Mouse (Mus musculus): ENCODE results near the gene Mbd5. TPM values are rescaled to one million over a fixed set of nuclear protein-coding genes. Genes with fewer than 3 reads are reported as not detected.

Gene Mbd5
- polyA plus RNA-seq, 1 experiment from 2014 or later, result 6.8 TPM

- H3K4me3 ChIP-seq (ENCODE audit: low read depth, low read length), result no peak overlapping the region
- H3K36me3 ChIP-seq (ENCODE audit: control insufficient read depth, insufficient read depth), result no peaks in the 10 kb centered on the region
- H3K9ac ChIP-seq (ENCODE audit: low read depth, low read length), result no peak overlapping the region
- H3K27me3 ChIP-seq (replicated peaks; ENCODE audit: control insufficient read depth, insufficient read depth, low read length), result no peaks in the 10 kb centered on the region
- no peaks in the 10 kb centered on the region for H3K9me3 ChIP-seq (ENCODE audit: control insufficient read depth)
- no peak for TF ChIP-seq CTCF (IDR thresholded peaks at IDR 0.05; ENCODE audit: low read depth)
- H3K4me2 ChIP-seq (replicated peaks; ENCODE audit: low read depth), result no peak overlapping the region
- H3K4me1 ChIP-seq (replicated peaks; ENCODE audit: control insufficient read depth, insufficient read depth, low read length), result no peaks in the 10 kb centered on the region
- no peak for ATAC-seq
- H3K27ac ChIP-seq (ENCODE audit: low read depth, low read length), result no peak overlapping the region
- WGBS, result 75% methylated on average over 3 of the region's 3 CpGs
Observed at GRCm38 (mm10) chr2:49121603-49122002, 172.3 kb downstream of the Mbd5 start.

DNA sequence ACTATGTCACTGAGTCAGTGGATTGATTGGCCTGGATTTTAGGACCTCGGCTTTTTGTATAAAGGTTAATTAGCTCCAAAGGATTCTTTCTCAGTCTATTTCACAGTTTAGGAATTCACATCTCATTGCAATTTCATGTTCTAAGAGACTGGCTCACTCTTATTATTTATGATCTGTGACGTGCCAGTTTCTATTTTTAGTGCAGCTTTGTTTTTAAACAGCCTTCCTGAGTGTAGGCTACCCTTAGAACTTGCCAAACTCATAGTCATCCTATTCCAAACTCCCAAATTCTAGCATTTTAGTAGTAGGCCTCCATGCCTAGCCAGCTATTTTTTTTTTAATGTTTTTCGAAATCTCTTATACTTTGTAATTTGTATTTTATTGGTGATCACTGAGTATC lies 192.9 kb downstream of the Mbd5 start:
- H3K27me3 ChIP-seq (replicated peaks; ENCODE audit: control insufficient read depth, insufficient read depth, low read length), result no peaks in the 10 kb centered on the region
- TF ChIP-seq CTCF (IDR thresholded peaks at IDR 0.05; ENCODE audit: low read depth), result no peak

DNA sequence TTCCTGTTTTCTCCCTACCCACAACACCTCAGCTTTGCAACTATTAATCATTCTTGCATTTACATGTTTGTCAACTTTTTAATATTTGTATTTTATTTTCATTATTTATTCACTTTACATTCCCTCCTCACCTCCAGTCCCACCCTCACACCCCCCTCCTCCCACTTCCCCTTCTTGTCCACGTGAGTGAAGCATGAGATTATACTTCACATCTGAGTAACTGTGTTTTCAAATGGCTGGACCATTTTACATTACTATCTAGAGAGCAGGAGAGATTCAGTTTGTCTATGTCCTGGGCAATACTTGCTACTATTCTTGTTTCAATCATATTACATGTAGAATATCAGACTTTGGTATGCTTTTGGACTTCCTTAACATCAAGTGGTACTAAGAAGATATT lies 204.3 kb downstream of the Mbd5 start:
- Histone ChIP-seq H3K27ac (ENCODE audit: low read depth, low read length) (no peak overlapping the region), H3K4me3 (ENCODE audit: low read depth, low read length) (no peak overlapping the region), H3K9ac (ENCODE audit: low read depth, low read length) (no peak overlapping the region), H3K4me2 (replicated peaks; ENCODE audit: low read depth) (no peak overlapping the region), H3K4me1 (replicated peaks; ENCODE audit: control insufficient read depth, insufficient read depth, low read length) (no peaks in the 10 kb centered on the region), H3K9me3 (ENCODE audit: control insufficient read depth) (no peaks in the 10 kb centered on the region), H3K27me3 (replicated peaks; ENCODE audit: control insufficient read depth, insufficient read depth, low read length) (no peaks in the 10 kb centered on the region), H3K36me3 (ENCODE audit: control insufficient read depth, insufficient read depth) (0 out of 2 replicates have a peak, but pooled peaks cover 3% of the 10 kb centered on the region)
- ATAC-seq, result no peak
- TF ChIP-seq CTCF (IDR thresholded peaks at IDR 0.05; ENCODE audit: low read depth), result no peak
- 78% methylated on average over 1 of the region's 1 CpGs for WGBS

More for the DNA sequence above, 192.9 kb downstream of the Mbd5 start:
- Histone ChIP-seq H3K9me3 (ENCODE audit: control insufficient read depth) (no peaks in the 10 kb centered on the region), H3K36me3 (ENCODE audit: control insufficient read depth, insufficient read depth) (no peaks in the 10 kb centered on the region), H3K4me2 (replicated peaks; ENCODE audit: low read depth) (no peak overlapping the region), H3K4me3 (ENCODE audit: low read depth, low read length) (no peak overlapping the region), H3K9ac (ENCODE audit: low read depth, low read length) (no peak overlapping the region), H3K27ac (ENCODE audit: low read depth, low read length) (no peak overlapping the region), H3K4me1 (replicated peaks; ENCODE audit: control insufficient read depth, insufficient read depth, low read length) (no peaks in the 10 kb centered on the region)
- WGBS, result 70% methylated on average over 3 of the region's 3 CpGs
- ATAC-seq, result no peak

GRCm38 (mm10) chr2:49160232-49160947 lies 211.1 kb downstream of the Mbd5 start:
- H3K4me2 ChIP-seq (replicated peaks; ENCODE audit: low read depth), result no peak overlapping the region
- 91% methylated on average over 5 of the region's 5 CpGs for WGBS
- H3K9ac ChIP-seq (ENCODE audit: low read depth, low read length), result no peak overlapping the region
- ATAC-seq, result no peak
- H3K36me3 ChIP-seq (ENCODE audit: control insufficient read depth, insufficient read depth), result peaks cover 3% of the 10 kb centered on the region; the same call in 1 of the 2 replicates
- H3K4me3 ChIP-seq (ENCODE audit: low read depth, low read length), result no peak overlapping the region
- H3K27me3 ChIP-seq (replicated peaks; ENCODE audit: control insufficient read depth, insufficient read depth, low read length), result no peaks in the 10 kb centered on the region
- no peaks in the 10 kb centered on the region; the same call in 1 of the 2 replicates for H3K9me3 ChIP-seq (ENCODE audit: control insufficient read depth)
- TF ChIP-seq CTCF (IDR thresholded peaks at IDR 0.05; ENCODE audit: low read depth), result no peak
- no peaks in the 10 kb centered on the region for H3K4me1 ChIP-seq (replicated peaks; ENCODE audit: control insufficient read depth, insufficient read depth, low read length)
- H3K27ac ChIP-seq (ENCODE audit: low read depth, low read length), result no peak overlapping the region

GRCm38 (mm10) chr2:49169766-49170165 lies 220.5 kb downstream of the Mbd5 start:
- TF ChIP-seq CTCF (IDR thresholded peaks at IDR 0.05; ENCODE audit: low read depth), result no peak
- WGBS, result 93% methylated on average over 3 of the region's 3 CpGs
- H3K27ac ChIP-seq (ENCODE audit: low read depth, low read length), result no peak overlapping the region
- H3K36me3 ChIP-seq (ENCODE audit: control insufficient read depth, insufficient read depth), result no peaks in the 10 kb centered on the region
- no peak overlapping the region for H3K4me3 ChIP-seq (ENCODE audit: low read depth, low read length)
- H3K4me2 ChIP-seq (replicated peaks; ENCODE audit: low read depth), result no peak overlapping the region
- no peak for ATAC-seq
- no peaks in the 10 kb centered on the region for H3K4me1 ChIP-seq (replicated peaks; ENCODE audit: control insufficient read depth, insufficient read depth, low read length)
- no peaks in the 10 kb centered on the region for H3K9me3 ChIP-seq (ENCODE audit: control insufficient read depth)
- no peaks in the 10 kb centered on the region for H3K27me3 ChIP-seq (replicated peaks; ENCODE audit: control insufficient read depth, insufficient read depth, low read length)
- H3K9ac ChIP-seq (ENCODE audit: low read depth, low read length), result no peak overlapping the region

- H3K4me1 ChIP-seq (replicated peaks; ENCODE audit: control insufficient read depth, insufficient read depth, low read length), result no peaks in the 10 kb centered on the region
- no peak for TF ChIP-seq CTCF (IDR thresholded peaks at IDR 0.05; ENCODE audit: low read depth)
- 74% methylated on average over 3 of the region's 3 CpGs for WGBS
- H3K27ac ChIP-seq (ENCODE audit: low read depth, low read length), result no peak overlapping the region
- H3K4me3 ChIP-seq (ENCODE audit: low read depth, low read length), result no peak overlapping the region
- no peaks in the 10 kb centered on the region for H3K9me3 ChIP-seq (ENCODE audit: control insufficient read depth)
- no peak for ATAC-seq
- H3K4me2 ChIP-seq (replicated peaks; ENCODE audit: low read depth), result no peak overlapping the region
- H3K27me3 ChIP-seq (replicated peaks; ENCODE audit: control insufficient read depth, insufficient read depth, low read length), result no peaks in the 10 kb centered on the region
- H3K9ac ChIP-seq (ENCODE audit: low read depth, low read length), result no peak overlapping the region
- H3K36me3 ChIP-seq (ENCODE audit: control insufficient read depth, insufficient read depth), result no peaks in the 10 kb centered on the region
Observed at GRCm38 (mm10) chr2:49177015-49177414, 227.7 kb downstream of the Mbd5 start.

Measured in intestine, postnatal 0 days (tissue).